In genomic region chr9:66110126-66110525, GRCm38 (mm10) we compare ENCODE assay signal across 13 mouse cellular contexts. TPM values are rescaled to one million over a fixed set of nuclear protein-coding genes. Genes with fewer than 3 reads are reported as not detected.
DNase-seq lines count a peak whose midpoint lies in the region; ATAC-seq and TF ChIP-seq lines count a peak whose summit lies in the region.
"Had no signal": no experiment of that assay in that cellular context is flagged by ENCODE, and none has a peak within 500 bp of the region (broad histone marks: within the 10 kb centered on the region; RNA-seq: fewer than 3 reads in every experiment).

No protein-coding gene starts in this region.

- no peak for ATAC-seq in kidney, embryonic 14.5 days (ENCODE audit: low FRiP score, low TSS enrichment)
- ATAC-seq in forebrain, embryonic 12.5 days (ENCODE audit: low FRiP score): no peak
- no peak for ATAC-seq in hindbrain, postnatal 0 days
- no peak for ATAC-seq in neural tube, embryonic 15.5 days (ENCODE audit: low FRiP score)
- ATAC-seq: CD4-positive, CD25-positive, alpha-beta regulatory T cell, adult 4 months; Patski had no signal

- DNase-seq in kidney, postnatal 14 days: peak; percentile 25
- DNase-seq in hindbrain, postnatal 0 days (ENCODE audit: low spot score): no peak
- no peak for DNase-seq in left cerebral cortex, postnatal 14 days (ENCODE audit: low spot score in 2 of 2)
- DNase-seq in urinary bladder, postnatal 14 days (ENCODE audit: low spot score): no peak
- DNase-seq: adrenal gland, adult 2 months; cerebellum, postnatal 36 days; layer of hippocampus, postnatal 36 days; right cerebral cortex, postnatal 14 days had no signal

- no peaks in the 10 kb centered on the region for H3K9me3 ChIP-seq in kidney, embryonic 14.5 days (ENCODE audit: control insufficient read depth, low read length)
- H3K9me3 ChIP-seq in forebrain, embryonic 12.5 days: no peaks in the 10 kb centered on the region
- no peaks in the 10 kb centered on the region for H3K9me3 ChIP-seq in hindbrain, postnatal 0 days (ENCODE audit: low read length)
- H3K9me3 ChIP-seq in neural tube, embryonic 15.5 days (replicated peaks): no peaks in the 10 kb centered on the region

- H3K36me3 ChIP-seq in kidney, embryonic 14.5 days (ENCODE audit: control insufficient read depth, insufficient read depth, low read length): peaks cover 44% of the 10 kb centered on the region
- H3K36me3 ChIP-seq in forebrain, embryonic 12.5 days (replicated peaks): peaks cover 56% of the 10 kb centered on the region
- H3K36me3 ChIP-seq in hindbrain, postnatal 0 days (ENCODE audit: insufficient read depth, low read length): peaks cover 15% of the 10 kb centered on the region; the same call in 1 of the 2 replicates
- H3K36me3 ChIP-seq in neural tube, embryonic 15.5 days: peaks cover 38% of the 10 kb centered on the region

- WGBS in kidney, embryonic 14.5 days: 75% methylated on average over 8 of the region's 8 CpGs
- 20% methylated on average over 8 of the region's 8 CpGs for whole genome bisulfite sequencing in forebrain, embryonic 12.5 days
- WGBS in hindbrain, postnatal 0 days: 56% methylated on average over 8 of the region's 8 CpGs
- WGBS in neural tube, embryonic 15.5 days: 52% methylated on average over 8 of the region's 8 CpGs

- H3K27me3 ChIP-seq in kidney, embryonic 14.5 days (ENCODE audit: control insufficient read depth, insufficient read depth, low read length): no peaks in the 10 kb centered on the region
- no peaks in the 10 kb centered on the region for H3K27me3 ChIP-seq in forebrain, embryonic 12.5 days
- H3K27me3 ChIP-seq in hindbrain, postnatal 0 days (ENCODE audit: insufficient read depth, low read length): no peaks in the 10 kb centered on the region
- H3K27me3 ChIP-seq in neural tube, embryonic 15.5 days (replicated peaks): no peaks in the 10 kb centered on the region
- H3K27me3 ChIP-seq: Patski had no signal

- no peak for TF ChIP-seq CTCF in hindbrain, postnatal 0 days (IDR thresholded peaks at IDR 0.05; ENCODE audit: low read depth)

- no peaks in the 10 kb centered on the region for H3K4me1 ChIP-seq in kidney, embryonic 14.5 days (ENCODE audit: control insufficient read depth, insufficient read depth, low read length)
- H3K4me1 ChIP-seq in forebrain, embryonic 12.5 days: peaks cover 17% of the 10 kb centered on the region
- no peaks in the 10 kb centered on the region; the same call in 1 of the 2 replicates for H3K4me1 ChIP-seq in hindbrain, postnatal 0 days (ENCODE audit: insufficient read depth, low read length)
- H3K4me1 ChIP-seq in neural tube, embryonic 15.5 days: no peaks in the 10 kb centered on the region

- H3K27ac ChIP-seq in kidney, embryonic 14.5 days (ENCODE audit: low read depth, low read length): no peak overlapping the region
- H3K27ac ChIP-seq in forebrain, embryonic 12.5 days: peak overlapping the region; percentile 74
- H3K27ac ChIP-seq in hindbrain, postnatal 0 days: peak overlapping the region; percentile 58; the same call in 1 of the 2 replicates
- H3K27ac ChIP-seq in neural tube, embryonic 15.5 days (replicated peaks): 0 out of 2 replicates have a peak overlapping the region, but pooled peaks have one; percentile 5

- no peak overlapping the region for H3K4me2 ChIP-seq in kidney, embryonic 14.5 days (replicated peaks; ENCODE audit: low read depth, low read length)
- no peak overlapping the region for H3K4me2 ChIP-seq in forebrain, embryonic 12.5 days
- no peak overlapping the region for H3K4me2 ChIP-seq in hindbrain, postnatal 0 days (ENCODE audit: low read depth, low read length)
- no peak overlapping the region for H3K4me2 ChIP-seq in neural tube, embryonic 15.5 days

- H3K9ac ChIP-seq in kidney, embryonic 14.5 days (ENCODE audit: low read depth, low read length): no peak overlapping the region
- no peak overlapping the region for H3K9ac ChIP-seq in forebrain, embryonic 12.5 days
- H3K9ac ChIP-seq in hindbrain, postnatal 0 days (replicated peaks; ENCODE audit: low read length): no peak overlapping the region
- no peak overlapping the region for H3K9ac ChIP-seq in neural tube, embryonic 15.5 days (replicated peaks)

- H3K4me3 ChIP-seq in kidney, embryonic 14.5 days (ENCODE audit: low read length): no peak overlapping the region
- no peak overlapping the region for H3K4me3 ChIP-seq in forebrain, embryonic 12.5 days (replicated peaks)
- H3K4me3 ChIP-seq in hindbrain, postnatal 0 days (ENCODE audit: low read length): no peak overlapping the region
- no peak overlapping the region for H3K4me3 ChIP-seq in neural tube, embryonic 15.5 days (replicated peaks)

- intact Hi-C loops in left cerebral cortex, postnatal 14 days (cut with DNase I): no loop called here

RNA-seq across cellular contexts. Expression of gene Snx1, which starts 16.3 kb away (rescaled TPM):
- polyA plus RNA-seq in kidney, embryonic 14.5 days (2014; fragmentation: Nextera tagmentation; extraction: Ambion mirVana): 90.1 and 130 TPM in 2 replicates
- polyA plus RNA-seq in forebrain, embryonic 12.5 days (2016; fragmentation: Nextera tagmentation; extraction: Ambion mirVana): 130 and 135 TPM in 2 replicates
- total RNA-seq in hindbrain, postnatal 0 days (2014; rRNA removed): 43.4 and 50.4 TPM in 2 replicates
- polyA plus RNA-seq in hindbrain, postnatal 0 days (2015; fragmentation: Nextera tagmentation; extraction: Ambion mirVana): 47.3 and 55.0 TPM in 2 replicates
- 70.4 and 80.0 TPM in 2 replicates for polyA plus RNA-seq in neural tube, embryonic 15.5 days (2015; fragmentation: Nextera tagmentation; extraction: Ambion mirVana)
- 10 to 100 TPM; 51.6 to 56.3 TPM for total RNA-seq in left cerebral cortex, postnatal 14 days (2021)

RNA-seq across cellular contexts. Expression of gene Ciao2a, which starts 16.3 kb away (rescaled TPM):
- 164 and 171 TPM in 2 replicates for polyA plus RNA-seq in kidney, embryonic 14.5 days (2014; fragmentation: Nextera tagmentation; extraction: Ambion mirVana)
- polyA plus RNA-seq in forebrain, embryonic 12.5 days (2016; fragmentation: Nextera tagmentation; extraction: Ambion mirVana): 122 and 139 TPM in 2 replicates
- total RNA-seq in hindbrain, postnatal 0 days (2014; rRNA removed): 25.5 and 29.4 TPM in 2 replicates
- polyA plus RNA-seq in hindbrain, postnatal 0 days (2015; fragmentation: Nextera tagmentation; extraction: Ambion mirVana): 77.6 and 84.8 TPM in 2 replicates
- 73.7 and 100 TPM in 2 replicates for polyA plus RNA-seq in neural tube, embryonic 15.5 days (2015; fragmentation: Nextera tagmentation; extraction: Ambion mirVana)
- 10 to 100 TPM; 26.8 to 28.0 TPM for total RNA-seq in left cerebral cortex, postnatal 14 days (2021)

RNA-seq across cellular contexts. Expression of gene Snx22, which starts 40.6 kb away (rescaled TPM):
- polyA plus RNA-seq in kidney, embryonic 14.5 days (2014; fragmentation: Nextera tagmentation; extraction: Ambion mirVana): 0.91 and 1.5 TPM in 2 replicates
- 3.3 and 4.0 TPM in 2 replicates for polyA plus RNA-seq in forebrain, embryonic 12.5 days (2016; fragmentation: Nextera tagmentation; extraction: Ambion mirVana)
- total RNA-seq in hindbrain, postnatal 0 days (2014; rRNA removed): 7.1 and 8.8 TPM in 2 replicates
- polyA plus RNA-seq in hindbrain, postnatal 0 days (2015; fragmentation: Nextera tagmentation; extraction: Ambion mirVana): 12.8 and 13.2 TPM in 2 replicates
- 10.7 and 12.1 TPM in 2 replicates for polyA plus RNA-seq in neural tube, embryonic 15.5 days (2015; fragmentation: Nextera tagmentation; extraction: Ambion mirVana)
- total RNA-seq in left cerebral cortex, postnatal 14 days (2021): 1 to 10 TPM; 3.3 to 4.4 TPM

RNA-seq across cellular contexts. Expression of gene Dapk2, which starts 47.9 kb away (rescaled TPM):
- 3.3 and 4.2 TPM in 2 replicates for polyA plus RNA-seq in kidney, embryonic 14.5 days (2014; fragmentation: Nextera tagmentation; extraction: Ambion mirVana)
- polyA plus RNA-seq in forebrain, embryonic 12.5 days (2016; fragmentation: Nextera tagmentation; extraction: Ambion mirVana): 6.2 and 6.9 TPM in 2 replicates
- total RNA-seq in hindbrain, postnatal 0 days (2014; rRNA removed): 0.21 TPM in 1 of 2 replicates, not detected in the other
- 0.55 and 0.58 TPM in 2 replicates for polyA plus RNA-seq in hindbrain, postnatal 0 days (2015; fragmentation: Nextera tagmentation; extraction: Ambion mirVana)
- polyA plus RNA-seq in neural tube, embryonic 15.5 days (2015; fragmentation: Nextera tagmentation; extraction: Ambion mirVana): 0.69 and 2.0 TPM in 2 replicates
- total RNA-seq in left cerebral cortex, postnatal 14 days (2021): 1 to 10 TPM; 2.4 to 5.8 TPM

RNA-seq across cellular contexts. Expression of gene Ppib, which starts 50.1 kb away (rescaled TPM):
- polyA plus RNA-seq in kidney, embryonic 14.5 days (2014; fragmentation: Nextera tagmentation; extraction: Ambion mirVana): 622 and 701 TPM in 2 replicates
- polyA plus RNA-seq in forebrain, embryonic 12.5 days (2016; fragmentation: Nextera tagmentation; extraction: Ambion mirVana): 339 and 361 TPM in 2 replicates
- 223 and 263 TPM in 2 replicates for total RNA-seq in hindbrain, postnatal 0 days (2014; rRNA removed)
- polyA plus RNA-seq in hindbrain, postnatal 0 days (2015; fragmentation: Nextera tagmentation; extraction: Ambion mirVana): 395 and 408 TPM in 2 replicates
- 371 and 378 TPM in 2 replicates for polyA plus RNA-seq in neural tube, embryonic 15.5 days (2015; fragmentation: Nextera tagmentation; extraction: Ambion mirVana)
- 100 to 1,000 TPM; 231 to 238 TPM for total RNA-seq in left cerebral cortex, postnatal 14 days (2021)
